Mouse (Mus musculus) C2C12 (cell line): ENCODE data around the gene Tcf7l1.

ENCODE experiments used
- CEBPB ChIP-seq: IDR thresholded peaks from one replicate; pipeline ENCODE4 v1.6.1; 2011; ENCODE audit warnings: low read depth, mild to moderate bottlenecking, control low read depth, moderate library complexity
- CTCF ChIP-seq: IDR thresholded peaks from one replicate; pipeline ENCODE4 v1.5.1; 2011; ENCODE audit not compliant: control insufficient read depth, insufficient read depth, insufficient read length
- MAX ChIP-seq: IDR thresholded peaks from one replicate; pipeline ENCODE4 v1.6.1; 2011; ENCODE audit warnings: mild to moderate bottlenecking, control low read depth

DNA sequence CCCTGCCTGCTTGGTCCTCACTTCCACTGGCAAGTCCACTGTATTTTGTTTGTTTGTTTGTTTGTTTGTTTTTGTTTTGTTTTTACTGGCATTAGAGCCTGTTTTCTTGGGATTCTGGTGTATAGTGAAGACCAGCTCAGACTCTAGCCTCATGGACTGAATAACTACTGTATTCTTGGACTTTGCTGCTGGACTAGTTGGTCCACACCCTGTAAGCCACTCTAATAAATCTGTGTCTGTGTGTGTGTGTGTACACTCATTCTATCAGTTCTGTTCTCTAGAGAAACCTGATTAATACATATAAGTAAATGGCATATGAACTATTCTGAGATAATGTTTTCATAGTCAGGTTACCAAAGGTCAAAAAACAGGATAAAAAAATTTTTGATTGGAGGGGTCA, 198.9 kb downstream of the Tcf7l1 start:
- TF ChIP-seq CTCF (no peak), MAX (no peak), CEBPB (no peak)
